ENCODE assay signal across 10 mouse cellular contexts in the genomic region with DNA sequence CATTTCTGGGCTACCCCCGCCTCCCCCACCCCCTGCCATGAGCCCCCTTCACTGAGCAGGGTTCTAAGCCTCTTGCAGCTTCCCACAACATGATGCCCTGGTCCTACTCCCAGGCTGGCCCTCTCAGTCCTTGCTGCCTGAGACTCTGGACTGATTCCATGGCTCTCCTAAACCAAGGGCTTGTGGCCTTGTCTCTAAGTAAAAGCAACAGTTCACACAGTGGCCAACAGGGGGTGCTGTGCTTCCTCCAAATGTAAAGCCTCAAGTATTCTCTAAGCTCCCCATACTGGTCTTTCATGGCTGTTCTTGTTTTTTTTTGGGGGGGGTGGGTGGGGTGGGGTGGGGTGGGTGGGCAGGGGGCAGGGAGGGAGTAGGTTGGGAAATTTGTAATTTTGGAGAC. TPM values are rescaled to one million over a fixed set of nuclear protein-coding genes. Genes with fewer than 3 reads are reported as not detected.
DNase-seq lines count a peak whose midpoint lies in the region; ATAC-seq lines count a peak whose summit lies in the region.
"Had no signal": no experiment of that assay in that cellular context is flagged by ENCODE, and none has a peak within 500 bp of the region (broad histone marks: within the 10 kb centered on the region; RNA-seq: fewer than 3 reads in every experiment).

No protein-coding gene starts in this region.

- no peaks in the 10 kb centered on the region for H3K36me3 ChIP-seq in kidney, embryonic 14.5 days (ENCODE audit: control insufficient read depth, insufficient read depth, low read length)
- no peaks in the 10 kb centered on the region for H3K36me3 ChIP-seq in limb, embryonic 11.5 days (ENCODE audit: control insufficient read depth, insufficient read depth, low read length)
- H3K36me3 ChIP-seq: neural tube, embryonic 13.5 days had no signal

- H3K27me3 ChIP-seq in kidney, embryonic 14.5 days (ENCODE audit: control insufficient read depth, insufficient read depth, low read length), result no peaks in the 10 kb centered on the region
- no peaks in the 10 kb centered on the region for H3K27me3 ChIP-seq in limb, embryonic 11.5 days (ENCODE audit: control insufficient read depth, insufficient read depth, low read length)
- H3K27me3 ChIP-seq: neural tube, embryonic 13.5 days had no signal

- H3K9me3 ChIP-seq in kidney, embryonic 14.5 days (ENCODE audit: control insufficient read depth, low read length), result no peaks in the 10 kb centered on the region
- no peaks in the 10 kb centered on the region for H3K9me3 ChIP-seq in limb, embryonic 11.5 days (ENCODE audit: control insufficient read depth, low read length)

- WGBS in kidney, embryonic 14.5 days, result 86% methylated on average over 1 of the region's 1 CpGs
- WGBS in limb, embryonic 11.5 days, result 82% methylated on average over 1 of the region's 1 CpGs

- H3K4me3 ChIP-seq in kidney, embryonic 14.5 days (ENCODE audit: low read length), result no peak overlapping the region
- H3K4me3 ChIP-seq in limb, embryonic 11.5 days (ENCODE audit: low read depth, low read length), result no peak overlapping the region
- H3K4me3 ChIP-seq: neural tube, embryonic 13.5 days had no signal

- H3K9ac ChIP-seq in kidney, embryonic 14.5 days (ENCODE audit: low read depth, low read length), result no peak overlapping the region
- no peak overlapping the region for H3K9ac ChIP-seq in limb, embryonic 11.5 days (ENCODE audit: low read length)
- H3K9ac ChIP-seq: neural tube, embryonic 13.5 days had no signal

- DNase-seq in kidney, adult 18-20 months, result peak; percentile 70
- peak; percentile 86 for DNase-seq in ES-CJ7 (ENCODE audit: low read depth, low spot score)
- DNase-seq in brain, adult 2 months (ENCODE audit: low read depth, low spot score), result peak; percentile 85
- DNase-seq in limb, embryonic 11.5 days (ENCODE audit: low spot score), result peak; percentile 77
- peak; percentile 38 to 51 for DNase-seq in right cerebral cortex, postnatal 10 days (ENCODE audit: low spot score in 2 of 2)
- DNase-seq in yolk sac, embryonic 10.5 days (ENCODE audit: low spot score), result no peak

- H3K4me2 ChIP-seq in kidney, embryonic 14.5 days (replicated peaks; ENCODE audit: low read depth, low read length), result no peak overlapping the region
- H3K4me2 ChIP-seq in limb, embryonic 11.5 days (ENCODE audit: low read depth, severe bottlenecking), result no peak overlapping the region
- H3K4me2 ChIP-seq: neural tube, embryonic 13.5 days had no signal

- no peak overlapping the region for H3K27ac ChIP-seq in kidney, embryonic 14.5 days (ENCODE audit: low read depth, low read length)
- no peak overlapping the region for H3K27ac ChIP-seq in limb, embryonic 11.5 days (replicated peaks; ENCODE audit: low read depth, low read length)
- H3K27ac ChIP-seq: neural tube, embryonic 13.5 days had no signal

- ATAC-seq in kidney, embryonic 14.5 days (ENCODE audit: low FRiP score, low TSS enrichment), result no peak
- ATAC-seq in erythroid progenitor cell, adult 5-6 weeks (replicated peaks; ENCODE audit: low FRiP score, poor library complexity, severe bottlenecking), result peak; percentile 61
- ATAC-seq in limb, embryonic 11.5 days (ENCODE audit: insufficient number of reproducible peaks, low FRiP score, low TSS enrichment, low read depth), result no peak

- no peaks in the 10 kb centered on the region for H3K4me1 ChIP-seq in kidney, embryonic 14.5 days (ENCODE audit: control insufficient read depth, insufficient read depth, low read length)
- no peaks in the 10 kb centered on the region for H3K4me1 ChIP-seq in limb, embryonic 11.5 days (ENCODE audit: control insufficient read depth, insufficient read depth, low read length)
- H3K4me1 ChIP-seq: neural tube, embryonic 13.5 days had no signal

RNA-seq across cellular contexts. Expression of gene Oas1c, which starts 5.9 kb away (rescaled TPM):
- polyA plus RNA-seq in kidney, embryonic 14.5 days (2014; fragmentation: Nextera tagmentation; extraction: Ambion mirVana), result 0.30 and 0.63 TPM in 2 replicates
- total RNA-seq in erythroid progenitor cell, adult 5-6 weeks (2015; ENCODE audit: low replicate concordance), result 2.2 and 9.6 TPM in 2 replicates
- 6.7 and 11.6 TPM in 2 replicates for total RNA-seq in erythroid progenitor cell, adult 5-6 weeks (2017; ENCODE audit: low replicate concordance)
- polyA plus RNA-seq in limb, embryonic 11.5 days (2014; fragmentation: Nextera tagmentation; extraction: Ambion mirVana), result 0.28 and 0.41 TPM in 2 replicates

RNA-seq across cellular contexts. Expression of gene Oas1e, which starts 11.1 kb away (rescaled TPM):
- polyA plus RNA-seq in kidney, embryonic 14.5 days (2014; fragmentation: Nextera tagmentation; extraction: Ambion mirVana), result not detected in 2 replicates
- not detected in 2 replicates for total RNA-seq in erythroid progenitor cell, adult 5-6 weeks (2015; ENCODE audit: low replicate concordance)
- 3.0 TPM in 1 of 2 replicates, not detected in the other for total RNA-seq in erythroid progenitor cell, adult 5-6 weeks (2017; ENCODE audit: low replicate concordance)
- not detected in 2 replicates for polyA plus RNA-seq in limb, embryonic 11.5 days (2014; fragmentation: Nextera tagmentation; extraction: Ambion mirVana)
- polyA plus RNA-seq: heart, embryonic 16.5 days had no signal

RNA-seq across cellular contexts. Expression of gene Oas3, which starts 29.0 kb away (rescaled TPM):
- not detected in 2 replicates for polyA plus RNA-seq in kidney, embryonic 14.5 days (2014; fragmentation: Nextera tagmentation; extraction: Ambion mirVana)
- total RNA-seq in erythroid progenitor cell, adult 5-6 weeks (2015; ENCODE audit: low replicate concordance), result 62.9 and 68.5 TPM in 2 replicates
- 45.4 and 47.3 TPM in 2 replicates for total RNA-seq in erythroid progenitor cell, adult 5-6 weeks (2017; ENCODE audit: low replicate concordance)
- 0.03 TPM in 1 of 2 replicates, not detected in the other for polyA plus RNA-seq in limb, embryonic 11.5 days (2014; fragmentation: Nextera tagmentation; extraction: Ambion mirVana)

RNA-seq across cellular contexts. Expression of gene Oas1f, which starts 40.7 kb away (rescaled TPM):
- not detected in 2 replicates for polyA plus RNA-seq in kidney, embryonic 14.5 days (2014; fragmentation: Nextera tagmentation; extraction: Ambion mirVana)
- total RNA-seq in erythroid progenitor cell, adult 5-6 weeks (2015; ENCODE audit: low replicate concordance), result not detected in 2 replicates
- not detected in 2 replicates for total RNA-seq in erythroid progenitor cell, adult 5-6 weeks (2017; ENCODE audit: low replicate concordance)
- not detected in 2 replicates for polyA plus RNA-seq in limb, embryonic 11.5 days (2014; fragmentation: Nextera tagmentation; extraction: Ambion mirVana)
- polyA plus RNA-seq: neural tube, embryonic 13.5 days had no signal

RNA-seq across cellular contexts. Expression of gene Oas1h, which starts 54.8 kb away (rescaled TPM):
- not detected in 2 replicates for polyA plus RNA-seq in kidney, embryonic 14.5 days (2014; fragmentation: Nextera tagmentation; extraction: Ambion mirVana)
- not detected in 2 replicates for total RNA-seq in erythroid progenitor cell, adult 5-6 weeks (2015; ENCODE audit: low replicate concordance)
- not detected in 2 replicates for total RNA-seq in erythroid progenitor cell, adult 5-6 weeks (2017; ENCODE audit: low replicate concordance)
- not detected in 2 replicates for polyA plus RNA-seq in limb, embryonic 11.5 days (2014; fragmentation: Nextera tagmentation; extraction: Ambion mirVana)
- polyA plus RNA-seq: heart, embryonic 16.5 days; neural tube, embryonic 13.5 days had no signal
